Mouse (Mus musculus) liver, adult (tissue): ENCODE results near the gene Pip5kl1.
A peak's percentile ranks its signal among the peaks of the same experiment; 100 is the strongest.

ENCODE experiments used
- GATA4 ChIP-seq: IDR thresholded peaks from 2 replicates; pipeline ENCODE4 v1.6.1; 2014; ENCODE audit warnings: mild to moderate bottlenecking, low read length; ENCODE audit not compliant: insufficient replicate concordance

The Pip5kl1 gene

GRCm38 (mm10) chr2:32610610-32611229 is 36.1 kb downstream of the Pip5kl1 start:
- TF ChIP-seq GATA4: no peak

GRCm38 (mm10) chr2:32612274-32612673 is 37.7 kb downstream of the Pip5kl1 start:
- TF ChIP-seq GATA4: no peak

GRCm38 (mm10) chr2:32617109-32617508 is 42.5 kb downstream of the Pip5kl1 start:
- TF ChIP-seq GATA4: no peak

GRCm38 (mm10) chr2:32617601-32618000 is 43.0 kb downstream of the Pip5kl1 start:
- TF ChIP-seq GATA4: no peak

GRCm38 (mm10) chr2:32618051-32618450 is 43.5 kb downstream of the Pip5kl1 start:
- no peak for TF ChIP-seq GATA4

GRCm38 (mm10) chr2:32620682-32621516 is 46.3 kb downstream of the Pip5kl1 start:
- TF ChIP-seq GATA4: peak; percentile 96; the same call in 1 of the 2 replicates

- no peak for TF ChIP-seq GATA4
Measured at GRCm38 (mm10) chr2:32621517-32621859, 46.9 kb downstream of the Pip5kl1 start, which contains the start of gene Ak1. Gene Ak1 (plus strand): TSS chr2:32621758.

GRCm38 (mm10) chr2:32624111-32624748 is 49.6 kb downstream of the Pip5kl1 start:
- TF ChIP-seq GATA4: no peak

- TF ChIP-seq GATA4: no peak
Measured at GRCm38 (mm10) chr2:32625212-32625872, 50.7 kb downstream of the Pip5kl1 start.

- TF ChIP-seq GATA4: no peak
Measured at GRCm38 (mm10) chr2:32625873-32626694, 51.5 kb downstream of the Pip5kl1 start.

GRCm38 (mm10) chr2:32627266-32628043 is 52.9 kb downstream of the Pip5kl1 start:
- no peak for TF ChIP-seq GATA4

- no peak for TF ChIP-seq GATA4
Measured at GRCm38 (mm10) chr2:32628044-32628550, 53.5 kb downstream of the Pip5kl1 start.

GRCm38 (mm10) chr2:32628729-32629128 is 54.1 kb downstream of the Pip5kl1 start:
- TF ChIP-seq GATA4: no peak
